17 mouse cellular contexts compared by ENCODE assay signal in the genomic region with DNA sequence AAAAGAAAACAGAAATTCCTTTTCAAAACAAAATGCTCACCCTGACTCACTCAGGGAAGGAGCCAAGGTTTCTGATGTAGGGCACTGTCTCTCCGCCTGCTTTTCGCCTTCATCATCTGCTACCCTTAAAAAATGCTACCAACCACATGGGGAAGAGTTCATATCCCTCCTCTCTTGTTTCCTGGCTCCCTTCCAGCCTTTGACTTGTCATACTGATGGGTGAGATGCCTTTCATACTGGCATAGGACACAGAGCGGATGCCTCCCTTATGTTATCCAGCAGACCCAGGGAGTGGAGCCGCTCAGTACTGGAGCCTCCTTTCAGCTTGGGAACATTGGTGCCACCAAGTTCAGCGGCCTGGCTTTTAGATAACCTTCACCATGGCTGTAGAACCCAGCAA. TPM values are rescaled to one million over a fixed set of nuclear protein-coding genes. Genes with fewer than 3 reads are reported as not detected.
"Had no signal": no experiment of that assay in that cellular context is flagged by ENCODE, and none has a peak within 500 bp of the region (broad histone marks: within the 10 kb centered on the region; RNA-seq: fewer than 3 reads in every experiment).

No protein-coding gene starts in this region.

- H3K9ac ChIP-seq: limb, embryonic 13.5 days; liver, embryonic 14.5 days; midbrain, embryonic 12.5 days had no signal

- H3K4me3 ChIP-seq: limb, embryonic 13.5 days; midbrain, embryonic 12.5 days had no signal

- ATAC-seq: inflammation-experienced regulatory T-cells, adult 6 months; midbrain, embryonic 16.5 days had no signal

- H3K4me2 ChIP-seq: limb, embryonic 13.5 days; midbrain, embryonic 12.5 days had no signal

- DNase-seq: kidney, adult 11 months; kidney, postnatal 4 days; left cerebral cortex, postnatal 4 days; lung, adult 18-20 months; retina, postnatal 1 day; right cerebral cortex, postnatal 25 days; thymus, postnatal 25 days had no signal

- H3K9me3 ChIP-seq: limb, embryonic 13.5 days; midbrain, embryonic 12.5 days had no signal

- H3K4me1 ChIP-seq: limb, embryonic 13.5 days had no signal

- H3K36me3 ChIP-seq: limb, embryonic 13.5 days; midbrain, embryonic 12.5 days had no signal

- H3K27ac ChIP-seq: kidney, postnatal 0 days; limb, embryonic 13.5 days; liver, embryonic 14.5 days; midbrain, embryonic 12.5 days; stomach, postnatal 0 days had no signal

RNA-seq across cellular contexts. Expression of gene Cpne4, which starts 19.4 kb away (rescaled TPM):
- total RNA-seq: liver, adult 2 months; megakaryocyte-erythroid progenitor cell, adult 5-6 weeks had no signal
- polyA plus RNA-seq: inflammation-experienced regulatory T-cells, adult 6 months; liver, adult 2 months; urinary bladder, adult 2 months had no signal
